Mouse (Mus musculus) liver, adult 2 months (tissue): ENCODE measurements around the gene Gm20388. TPM values are rescaled to one million over a fixed set of nuclear protein-coding genes. Genes with fewer than 3 reads are reported as not detected.
A peak's percentile ranks its signal among the peaks of the same experiment; 100 is the strongest.

Source experiments
- DNase-seq: peaks from one replicate; pipeline ENCODE4 v3.0.0-alpha.2; 2011; ENCODE audit warnings: low read depth, low spot score; ENCODE audit errors: extremely low read depth
- H3K27ac ChIP-seq: fragments of 200-500 bp; replicated peaks from 2 replicates; pipeline ENCODE4 v1.5.1; 2012; ENCODE audit warnings: low read depth, mild to moderate bottlenecking, control low read depth, inconsistent platforms, low read length; ENCODE audit not compliant: insufficient read depth
- H3K27me3 ChIP-seq: fragments of 200-500 bp; 2 replicates; pipeline ENCODE4 v1.6.1; 2012; ENCODE audit warnings: mild to moderate bottlenecking, moderate library complexity, low read length, inconsistent platforms; ENCODE audit not compliant: control insufficient read depth, insufficient read depth
- H3K36me3 ChIP-seq: fragments of 200-500 bp; 2 replicates; pipeline ENCODE4 v1.6.1; 2012; ENCODE audit warnings: low read length, inconsistent platforms; ENCODE audit not compliant: control insufficient read depth, insufficient read depth
- H3K4me1 ChIP-seq: fragments of 200-500 bp; 2 replicates; pipeline ENCODE4 v1.6.1; 2011; ENCODE audit warnings: low read length; ENCODE audit not compliant: control insufficient read depth, insufficient read depth
- H3K4me3 ChIP-seq: fragments of 200-500 bp; 2 replicates; pipeline ENCODE4 v1.5.1; 2011; ENCODE audit warnings: low read depth, mild to moderate bottlenecking, control low read depth, low read length, moderate library complexity; ENCODE audit not compliant: insufficient read depth
- H3K79me2 ChIP-seq: fragments of 200-500 bp; 2 replicates; pipeline ENCODE4 v1.6.1; 2012; ENCODE audit warnings: inconsistent platforms, mild to moderate bottlenecking, low read length, moderate library complexity; ENCODE audit not compliant: control insufficient read depth, insufficient read depth
- H3K9ac ChIP-seq: fragments of 200-500 bp; 2 replicates; pipeline ENCODE4 v1.6.1; 2012; ENCODE audit warnings: low read depth, mild to moderate bottlenecking, control low read depth, inconsistent platforms, low read length
- CTCF ChIP-seq: fragments of 200-500 bp; IDR thresholded peaks from 2 replicates; pipeline ENCODE4 v1.5.1; 2011; ENCODE audit warnings: low read depth, low read length, control low read depth
- POLR2A ChIP-seq: fragments of 200-500 bp; IDR thresholded peaks from 2 replicates; pipeline ENCODE4 v1.6.1; 2011; ENCODE audit warnings: low read length, control low read depth; ENCODE audit not compliant: insufficient read depth; ENCODE audit errors: extremely low read depth
- WGBS: fragments of 180-500 bp; shearing (Covaris S2); methylation state at CpG from one replicate; pipeline ENCODE4 v1.1.7; 2018; 5-methylcytosine and 5-hydroxymethylcytosine counted together
- polyA plus RNA-seq: library from polyadenylated mRNA; depleted of rRNA; stranded (reverse); fragments of >200 nt; gene quantifications from 2 replicates; pipeline ENCODE4 v1.2.3, GENCODE M21; 2012
- total RNA-seq: library from RNA; depleted of rRNA; stranded (reverse); fragments of >200 nt; gene quantifications from 2 replicates; pipeline ENCODE4 v1.2.3, GENCODE M21; 2014

Gene Gm20388
- total and polyA plus RNA-seq, 2 experiments: 6.4 to 19.9 TPM

- Histone ChIP-seq H3K27ac (no peak within 1 kb of the TSS; the same call in 1 of the 2 replicates), H3K4me1 (peaks cover 3% of the 10 kb centered on the region), H3K79me2 (peaks cover 3% of the 10 kb centered on the region; the same call in 1 of the 2 replicates), H3K9ac (peak within 1 kb of the TSS; percentile 83), H3K36me3 (no peaks in the 10 kb centered on the region), H3K4me3 (peak within 1 kb of the TSS; percentile 94), H3K27me3 (no peaks in the 10 kb centered on the region)
- no peak for TF ChIP-seq CTCF
- TF ChIP-seq POLR2A: no peak
- peak; percentile 48 for DNase-seq
- 1% methylated on average over 50 of the region's 50 CpGs for WGBS
These were observed 2864.9 kb downstream of the Gm20388 start, which contains the start of gene Acsf3 for GRCm38 (mm10) chr8:122775285-122776155. TSS of gene Acsf3 (plus strand) at chr8:122775486.

GRCm38 (mm10) chr8:122777701-122778100, 2867.1 kb downstream of the Gm20388 start:
- no peak for TF ChIP-seq POLR2A
- no peak for TF ChIP-seq CTCF
- no peaks in the 10 kb centered on the region for H3K36me3 ChIP-seq
- no peak overlapping the region for H3K27ac ChIP-seq
- H3K27me3 ChIP-seq: no peaks in the 10 kb centered on the region
- H3K79me2 ChIP-seq: peaks cover 3% of the 10 kb centered on the region; the same call in 1 of the 2 replicates
- WGBS: 92% methylated on average over 6 of the region's 6 CpGs
- H3K4me3 ChIP-seq: no peak overlapping the region
- no peak for DNase-seq
- H3K4me1 ChIP-seq: peaks cover 3% of the 10 kb centered on the region
- H3K9ac ChIP-seq: no peak overlapping the region

DNA sequence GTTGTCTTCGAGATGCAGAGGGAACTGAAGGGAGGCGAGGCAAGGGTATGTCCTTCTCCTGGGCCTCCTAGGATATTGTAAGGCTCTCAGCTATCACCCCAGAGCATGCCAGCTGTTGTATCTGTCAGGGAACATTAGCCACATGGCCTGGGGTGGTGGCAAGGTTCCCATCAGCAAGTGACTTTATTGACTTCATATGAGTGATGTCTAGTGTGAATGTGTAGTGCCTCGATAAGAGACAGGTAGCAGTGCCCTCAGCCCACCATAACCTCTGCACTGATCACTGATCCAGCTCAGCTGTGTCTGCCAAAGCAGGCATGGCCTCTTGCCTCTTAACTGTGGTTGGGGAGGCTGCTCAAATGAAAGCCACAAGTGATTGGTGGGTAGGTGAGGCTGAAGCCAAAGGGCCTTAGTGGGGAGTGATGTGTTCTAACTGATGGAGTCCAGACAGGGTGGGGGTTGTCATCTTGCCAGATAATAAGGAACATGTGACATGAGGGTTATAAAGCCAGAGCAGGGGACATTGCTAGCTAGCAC, 2868.1 kb downstream of the Gm20388 start:
- 89% methylated on average over 3 of the region's 3 CpGs for WGBS
- Histone ChIP-seq H3K27ac (no peak overlapping the region), H3K9ac (no peak overlapping the region), H3K36me3 (no peaks in the 10 kb centered on the region), H3K4me1 (peaks cover 3% of the 10 kb centered on the region), H3K79me2 (peaks cover 3% of the 10 kb centered on the region; the same call in 1 of the 2 replicates), H3K4me3 (no peak overlapping the region), H3K27me3 (no peaks in the 10 kb centered on the region)
- TF ChIP-seq POLR2A (no peak), CTCF (no peak)
- no peak for DNase-seq

- 85% methylated on average over 9 of the region's 9 CpGs for WGBS
- no peaks in the 10 kb centered on the region for H3K27me3 ChIP-seq
- TF ChIP-seq POLR2A: no peak
- TF ChIP-seq CTCF: no peak
- H3K36me3 ChIP-seq: no peaks in the 10 kb centered on the region
- no peak for DNase-seq
- H3K27ac ChIP-seq: no peak overlapping the region
- no peak overlapping the region for H3K9ac ChIP-seq
- peaks cover 3% of the 10 kb centered on the region; the same call in 1 of the 2 replicates for H3K79me2 ChIP-seq
- H3K4me3 ChIP-seq: no peak overlapping the region
- peaks cover 3% of the 10 kb centered on the region for H3K4me1 ChIP-seq
These were observed 2868.6 kb downstream of the Gm20388 start for GRCm38 (mm10) chr8:122779255-122779654.

GRCm38 (mm10) chr8:122784756-122785155, 2874.1 kb downstream of the Gm20388 start:
- 90% methylated on average over 1 of the region's 1 CpGs for whole genome bisulfite sequencing
- no peak for TF ChIP-seq POLR2A
- TF ChIP-seq CTCF: no peak
- no peak for DNase-seq

More at GRCm38 (mm10) chr8:122784756-122785155, 2874.1 kb downstream of the Gm20388 start:
- no peaks in the 10 kb centered on the region for H3K4me1 ChIP-seq
- H3K4me3 ChIP-seq: no peak overlapping the region
- no peak overlapping the region for H3K9ac ChIP-seq
- H3K36me3 ChIP-seq: no peaks in the 10 kb centered on the region
- no peaks in the 10 kb centered on the region for H3K27me3 ChIP-seq
- no peaks in the 10 kb centered on the region for H3K79me2 ChIP-seq
- no peak overlapping the region for H3K27ac ChIP-seq
